Mouse (Mus musculus): ENCODE results near the gene Adamts10. TPM values are rescaled to one million over a fixed set of nuclear protein-coding genes. Genes with fewer than 3 reads are reported as not detected.

The Adamts10 gene
- polyA plus RNA-seq, 1 experiment from 2014 or later = 45.9 TPM

Other genes starting within 250 kb of the Adamts10 start
- gene Zfp955b, start 234.7 kb upstream of the Adamts10 start, polyA plus RNA-seq (2014; fragmentation: Nextera tagmentation; extraction: Ambion mirVana) = 18.5 and 20.3 TPM in 2 replicates
- 19.3 and 22.9 TPM in 2 replicates for gene Zfp81, start 165.3 kb upstream of the Adamts10 start, polyA plus RNA-seq (2014; fragmentation: Nextera tagmentation; extraction: Ambion mirVana)
- gene Zfp101, start 129.6 kb upstream of the Adamts10 start, polyA plus RNA-seq (2014; fragmentation: Nextera tagmentation; extraction: Ambion mirVana) = 14.4 and 15.9 TPM in 2 replicates
- gene Actl9, start 91.3 kb upstream of the Adamts10 start, polyA plus RNA-seq (2014; fragmentation: Nextera tagmentation; extraction: Ambion mirVana) = not detected in 2 replicates
- gene Myo1f, start 31.5 kb downstream of the Adamts10 start, polyA plus RNA-seq (2014; fragmentation: Nextera tagmentation; extraction: Ambion mirVana) = 1.0 and 2.8 TPM in 2 replicates
- 91.1 and 111 TPM in 2 replicates for gene Zfp414, start 104.9 kb downstream of the Adamts10 start, polyA plus RNA-seq (2014; fragmentation: Nextera tagmentation; extraction: Ambion mirVana)
- 0.68 and 0.71 TPM in 2 replicates for gene Pram1, start 113.9 kb downstream of the Adamts10 start, polyA plus RNA-seq (2014; fragmentation: Nextera tagmentation; extraction: Ambion mirVana)
- 172 and 220 TPM in 2 replicates for gene Hnrnpm, start 162.7 kb downstream of the Adamts10 start, polyA plus RNA-seq (2014; fragmentation: Nextera tagmentation; extraction: Ambion mirVana)
- gene March2, start 194.5 kb downstream of the Adamts10 start, polyA plus RNA-seq (2014; fragmentation: Nextera tagmentation; extraction: Ambion mirVana) = 69.1 and 73.5 TPM in 2 replicates
- 449 and 532 TPM in 2 replicates for gene Rab11b, start 236.3 kb downstream of the Adamts10 start, polyA plus RNA-seq (2014; fragmentation: Nextera tagmentation; extraction: Ambion mirVana)

All from neural tube, embryonic 14.5 days (tissue).